Mouse (Mus musculus): ENCODE data around the gene Zmynd8.

GRCm38 (mm10) chr2:165809901-165810477 lies 88.8 kb downstream of the Zmynd8 start:
- TF ChIP-seq CTCF (IDR thresholded peaks at IDR 0.05; ENCODE audit: insufficient read depth, low read length) = no peak
- no peak for TF ChIP-seq POLR2A (IDR thresholded peaks at IDR 0.05; ENCODE audit: borderline replicate concordance, extremely low read depth, low read depth, low read length)
